Mouse (Mus musculus): ENCODE data around the gene Sema4g.
A peak's percentile ranks its signal among the peaks of the same experiment; 100 is the strongest.
"Not testable (repeated sequence)": the region's sequence is repeated elsewhere in the genome, so short reads cannot be mapped to it uniquely, and the experiment has no call there.

Gene Sema4g

DNA sequence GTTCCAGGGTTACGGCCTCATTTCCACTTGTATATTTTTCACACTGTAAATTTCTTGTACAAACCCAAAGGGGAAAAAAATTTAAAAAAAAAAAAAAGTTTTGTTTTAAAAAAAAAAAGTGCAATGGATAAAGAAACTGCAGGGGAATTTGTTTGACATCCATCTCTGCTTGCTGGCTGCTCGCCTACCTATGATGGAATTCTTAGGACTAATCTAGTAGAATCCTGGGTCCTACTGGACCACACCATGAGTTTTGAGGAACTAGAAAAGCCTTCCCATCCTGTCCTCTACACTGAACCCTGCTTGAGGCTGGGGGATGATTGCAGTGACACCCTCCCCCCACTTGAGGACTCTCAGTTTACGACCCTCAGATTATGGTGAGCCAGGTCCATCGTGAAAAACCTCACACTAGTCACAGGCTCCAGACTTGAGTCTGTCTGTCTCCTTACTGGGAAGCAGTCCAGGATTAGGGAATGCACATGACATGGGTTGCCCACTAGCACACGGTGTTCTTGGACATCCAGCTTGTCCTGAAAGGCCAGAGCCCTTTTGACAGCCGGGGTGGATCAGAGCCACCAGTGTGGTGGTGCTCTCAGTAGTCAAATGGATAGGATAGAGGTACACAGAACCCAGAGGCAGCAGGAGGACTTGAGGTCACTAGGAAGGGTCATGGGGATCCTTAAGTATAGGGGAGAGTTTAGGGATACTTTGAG, 38.2 kb downstream of the Sema4g start:
- DNase-seq: no peak

DNA sequence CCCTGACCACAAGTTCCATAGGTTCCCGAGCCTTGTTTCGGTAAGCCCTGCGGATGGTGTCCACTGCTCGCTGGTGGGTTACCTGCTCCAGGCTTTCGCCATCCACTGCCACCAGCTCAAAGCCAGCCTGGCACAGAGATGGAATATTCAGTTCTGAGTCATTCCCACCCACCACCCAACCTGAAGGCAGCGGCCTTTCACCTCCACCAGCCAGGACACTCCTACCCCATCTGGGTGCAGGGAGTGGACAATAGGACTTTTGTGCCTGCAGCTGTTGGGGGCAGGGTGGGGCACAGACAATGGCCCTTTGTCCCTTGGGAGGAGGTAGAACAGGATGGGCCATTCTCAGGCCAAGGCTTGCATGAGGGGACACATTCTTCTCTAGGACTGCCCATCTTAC, 38.9 kb downstream of the Sema4g start:
- DNase-seq: peak; percentile 82

DNA sequence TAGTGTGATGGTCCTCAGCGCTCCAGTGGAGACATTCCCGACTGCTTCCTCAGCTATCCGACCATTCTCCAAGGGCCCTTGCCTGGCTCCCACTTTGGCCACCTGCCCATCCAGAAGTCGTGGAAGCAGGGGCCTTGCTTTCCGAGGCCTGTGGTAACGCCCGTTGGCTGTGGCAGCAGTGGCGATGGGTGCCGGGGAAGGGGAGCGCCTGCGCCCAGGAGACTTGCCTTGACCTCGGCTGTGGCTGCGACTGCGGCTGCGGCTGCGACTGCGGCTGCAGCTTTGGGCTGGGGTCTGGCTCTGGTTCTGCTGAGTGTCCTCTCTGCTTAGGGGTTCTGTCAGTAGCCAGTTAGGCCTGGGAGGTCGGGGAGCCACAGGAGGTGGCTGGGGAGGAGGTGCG, 39.8 kb downstream of the Sema4g start:
- no peak for DNase-seq

DNA sequence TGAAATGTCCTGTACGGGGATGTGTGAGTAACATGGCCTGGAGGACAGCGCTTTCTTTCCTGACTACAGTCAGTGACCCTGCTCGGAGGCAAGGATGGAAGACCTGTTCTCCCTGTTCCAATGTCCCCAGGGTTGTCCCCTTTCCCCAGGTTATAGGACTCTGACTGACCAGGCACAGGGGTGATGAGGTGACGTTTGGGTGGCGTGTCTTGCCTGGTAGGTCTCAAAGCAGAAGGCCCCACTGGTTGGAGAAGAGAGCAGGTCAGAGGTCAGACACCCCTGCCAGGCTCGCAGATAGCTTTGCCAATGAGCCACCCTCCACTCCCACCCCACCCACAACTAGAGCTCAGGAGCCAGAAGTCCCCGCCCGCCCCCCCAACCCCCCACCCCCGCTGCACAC, 40.7 kb downstream of the Sema4g start:
- DNase-seq: no peak

DNA sequence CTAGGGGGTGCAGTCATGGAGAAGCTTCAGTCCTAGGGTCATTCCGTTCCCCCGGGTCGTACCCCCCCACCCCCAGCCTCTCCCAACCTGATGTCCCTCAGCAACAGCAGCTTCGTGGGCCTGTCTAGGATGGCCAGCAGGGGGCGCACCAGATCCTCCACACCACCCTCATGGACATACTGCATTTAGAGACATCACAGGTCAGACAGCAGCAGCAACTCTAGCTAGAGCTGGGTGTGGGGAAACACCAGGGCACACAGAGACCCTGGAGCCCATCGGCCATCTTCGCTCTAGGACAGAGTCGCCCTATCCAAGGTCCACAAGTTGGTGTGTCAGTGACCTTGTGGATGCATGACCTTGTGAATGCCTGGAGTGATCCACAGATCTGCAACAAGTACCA, 41.2 kb downstream of the Sema4g start:
- peak; percentile 76 for DNase-seq

DNA sequence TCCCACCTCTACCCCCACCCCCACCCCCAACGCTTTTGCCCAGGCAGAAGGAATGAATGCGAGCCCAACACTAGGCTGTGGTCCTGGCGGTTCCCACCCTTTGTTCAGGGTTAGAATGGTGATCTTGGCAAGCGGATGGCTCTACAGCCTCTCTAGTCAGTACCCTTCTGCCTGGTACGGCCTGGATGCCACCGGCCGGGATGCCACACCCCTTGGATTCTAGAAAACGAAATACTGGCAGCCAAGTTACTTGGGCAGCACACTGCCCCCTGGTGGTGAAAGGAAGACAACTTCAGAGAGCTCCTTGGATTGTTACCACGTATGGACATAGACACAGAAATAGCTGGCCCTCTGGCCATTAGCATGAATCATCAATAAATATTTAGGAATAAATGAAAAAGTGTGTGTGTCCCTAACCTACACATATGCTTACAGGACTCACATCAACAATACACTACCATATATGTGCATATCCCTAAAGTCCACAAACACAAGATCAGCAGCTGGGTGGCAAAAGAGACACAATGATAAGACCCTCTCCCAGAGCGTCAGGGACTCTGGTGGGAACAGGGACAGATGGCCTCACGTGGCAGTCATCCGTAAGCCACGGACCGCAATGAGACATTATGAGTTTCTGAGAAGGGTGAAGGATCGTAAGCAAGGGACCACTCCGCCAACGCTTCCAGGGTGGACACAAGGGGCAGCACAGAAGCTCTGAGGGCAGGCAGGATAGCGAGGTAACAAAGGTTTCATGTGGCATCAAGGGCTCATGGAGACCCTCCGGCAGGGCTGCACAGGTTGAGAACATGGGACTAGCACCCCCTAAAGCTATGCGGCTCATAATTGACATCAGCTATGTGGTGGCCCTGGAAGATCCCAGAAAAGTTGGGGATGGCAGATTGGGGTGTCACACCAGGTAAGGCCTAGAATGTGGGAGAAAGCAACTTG, 42.1 kb downstream of the Sema4g start:
- DNase-seq: peak; percentile 93

DNA sequence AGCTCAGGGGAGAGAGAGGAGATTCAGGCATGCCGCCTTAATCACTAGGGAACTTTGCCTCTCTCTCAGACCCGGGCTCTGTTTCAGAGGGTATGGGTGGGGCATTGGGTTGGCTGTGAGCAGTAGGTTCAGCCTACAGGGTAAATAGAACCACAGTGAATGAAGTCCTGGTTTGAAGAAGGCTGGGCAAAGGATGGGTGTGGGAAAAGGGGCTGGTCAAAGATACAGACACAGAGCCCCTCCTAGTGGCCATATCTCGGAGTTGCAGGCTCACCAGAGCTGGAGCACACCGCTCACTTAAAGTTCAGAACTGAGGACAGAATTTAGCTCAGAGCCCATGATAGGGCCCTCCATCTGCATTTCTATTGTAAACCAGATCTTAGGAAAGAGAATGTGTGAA, 42.9 kb downstream of the Sema4g start:
- DNase-seq: peak; percentile 83

DNA sequence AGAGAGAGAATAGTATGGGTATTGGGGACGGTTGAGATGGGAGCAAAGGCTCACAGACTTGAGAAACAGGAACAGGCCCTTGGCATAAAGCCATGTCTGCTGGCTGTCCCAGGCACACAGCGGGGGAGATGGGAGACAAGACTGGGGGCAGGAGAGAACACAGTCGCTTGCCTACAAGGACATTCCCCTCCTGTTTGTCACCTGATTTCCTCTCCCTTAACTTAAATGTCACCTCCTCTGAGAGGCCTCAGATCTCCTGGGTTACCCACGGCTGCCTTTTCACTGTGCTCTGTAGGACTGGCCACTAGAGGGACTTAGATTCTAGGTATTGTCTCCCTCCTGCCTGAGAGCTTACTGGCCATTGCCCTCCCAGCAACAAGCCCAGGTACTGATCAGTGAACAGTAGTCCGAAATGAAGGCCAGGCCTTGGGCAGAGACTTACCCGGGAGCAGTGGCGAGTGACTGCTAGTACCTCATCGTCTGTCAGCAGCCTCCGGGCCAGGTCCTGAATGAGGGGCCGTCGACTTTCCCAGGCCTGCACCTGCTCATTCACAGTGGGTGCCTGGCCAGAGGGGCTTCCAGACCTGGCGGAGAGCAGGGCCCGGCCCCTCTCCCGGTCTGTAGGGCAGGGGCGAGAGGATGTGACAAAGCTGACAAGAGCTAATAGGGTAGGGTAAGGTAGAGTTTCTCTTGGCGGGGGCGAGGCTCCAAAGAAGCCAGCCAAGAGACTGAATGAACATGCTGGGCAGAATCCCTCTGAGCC, 43.9 kb downstream of the Sema4g start:
- DNase-seq: no peak

DNA sequence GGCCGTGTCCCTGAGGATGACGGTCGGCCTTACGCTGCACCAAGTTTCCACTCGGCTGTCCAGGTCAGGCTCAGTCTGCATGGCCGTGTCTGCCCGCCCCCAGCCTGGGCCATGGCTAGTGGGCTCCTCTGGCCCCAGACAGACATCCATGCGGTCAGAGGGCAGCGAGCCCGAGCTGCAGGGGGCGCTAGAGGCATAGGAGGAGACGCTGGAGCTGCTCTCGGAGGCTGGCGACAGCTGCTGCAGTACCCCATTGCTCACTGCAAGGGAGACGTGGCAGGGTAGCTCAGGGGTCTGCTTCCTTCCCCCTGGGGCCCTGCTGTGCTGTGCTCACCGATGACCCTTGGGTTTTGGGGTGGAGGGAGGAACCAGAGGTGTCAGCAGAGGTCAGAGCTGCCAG, 48.0 kb downstream of the Sema4g start:
- peak; percentile 65 for DNase-seq

DNA sequence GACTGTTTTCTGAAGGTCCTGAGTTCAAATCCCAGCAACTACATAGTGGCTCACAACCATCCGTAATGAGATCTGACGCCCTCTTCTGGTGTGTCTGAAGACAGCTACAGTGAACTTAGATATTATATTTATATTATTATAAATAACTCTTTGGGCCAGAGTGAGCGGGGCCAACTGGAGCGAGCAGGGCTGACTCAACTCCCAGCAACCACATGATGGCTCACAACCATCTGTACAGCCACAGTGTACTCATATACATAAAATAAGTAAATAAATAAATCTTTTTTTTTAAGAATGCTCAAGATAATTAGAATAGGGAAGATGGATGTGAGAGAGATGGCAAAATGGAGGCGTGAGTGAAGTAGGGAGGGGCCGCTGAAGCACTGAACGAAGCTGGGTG, 49.3 kb downstream of the Sema4g start:
- DNase-seq: not testable (repeated sequence)

DNA sequence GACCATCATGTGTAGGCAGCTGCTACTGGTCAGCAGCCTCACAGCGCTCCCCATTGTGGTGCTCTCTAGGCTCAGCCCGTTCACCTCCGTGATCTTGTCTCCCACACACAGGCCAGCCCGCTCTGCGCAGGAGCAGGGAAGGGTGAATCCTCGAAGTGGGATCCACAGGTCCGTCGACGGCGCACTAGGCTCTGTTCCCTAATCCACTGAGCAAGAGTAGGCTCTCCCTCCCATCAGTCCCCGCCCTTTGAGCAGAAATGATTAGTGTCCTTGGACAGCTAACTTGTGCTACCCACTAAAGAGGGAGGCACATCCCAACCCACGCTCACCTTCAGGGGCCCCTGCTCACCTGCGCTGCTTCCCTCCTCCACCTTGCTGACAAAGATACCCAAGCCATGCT, 51.3 kb downstream of the Sema4g start:
- DNase-seq: no peak

DNA sequence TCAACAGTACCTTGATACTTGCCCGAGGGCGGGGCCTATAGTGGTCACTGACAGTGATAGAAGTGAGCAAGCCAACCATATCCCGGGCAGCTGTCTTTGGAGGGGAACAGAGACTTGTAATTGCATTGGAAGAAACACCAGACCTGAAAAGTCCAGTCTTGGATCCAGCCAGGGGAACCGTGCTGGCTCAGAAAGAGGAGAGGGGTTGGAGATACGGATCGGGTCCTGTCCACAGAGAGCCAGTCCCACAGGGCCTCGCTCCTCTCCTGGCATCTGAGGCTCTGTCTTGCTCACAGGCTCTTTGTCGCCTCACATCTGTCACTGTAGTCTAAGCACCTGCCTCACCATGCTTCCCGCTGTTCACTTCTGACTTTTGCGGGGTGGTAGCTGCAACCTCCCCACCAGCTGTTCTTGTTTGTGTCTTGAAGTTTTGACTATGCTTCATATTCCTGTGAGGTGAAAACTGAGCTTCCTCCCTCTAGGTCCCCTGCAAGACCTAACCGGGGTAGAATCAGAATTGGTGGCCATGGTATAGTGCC, 55.6 kb downstream of the Sema4g start:
- no peak for DNase-seq

DNA sequence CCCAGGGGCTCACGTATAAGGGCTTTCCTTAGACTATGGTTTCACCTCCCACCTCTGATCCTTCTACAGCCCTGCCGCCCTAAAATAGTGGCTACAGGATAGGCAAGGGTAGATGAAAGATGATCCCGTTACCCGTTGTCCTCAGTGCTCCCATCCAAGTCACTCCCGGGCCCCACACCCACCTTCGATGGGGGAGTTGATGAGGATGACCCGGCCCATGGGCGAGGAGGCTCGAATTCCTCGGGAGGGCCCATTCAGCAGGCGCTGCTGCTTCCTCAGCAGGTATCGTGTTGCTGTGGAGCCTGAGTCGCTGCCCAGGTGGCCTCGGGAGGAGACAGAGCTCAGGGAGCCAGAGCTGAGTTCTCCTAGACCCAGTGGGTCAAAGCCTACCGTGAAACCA, 56.3 kb downstream of the Sema4g start:
- no peak for DNase-seq

DNA sequence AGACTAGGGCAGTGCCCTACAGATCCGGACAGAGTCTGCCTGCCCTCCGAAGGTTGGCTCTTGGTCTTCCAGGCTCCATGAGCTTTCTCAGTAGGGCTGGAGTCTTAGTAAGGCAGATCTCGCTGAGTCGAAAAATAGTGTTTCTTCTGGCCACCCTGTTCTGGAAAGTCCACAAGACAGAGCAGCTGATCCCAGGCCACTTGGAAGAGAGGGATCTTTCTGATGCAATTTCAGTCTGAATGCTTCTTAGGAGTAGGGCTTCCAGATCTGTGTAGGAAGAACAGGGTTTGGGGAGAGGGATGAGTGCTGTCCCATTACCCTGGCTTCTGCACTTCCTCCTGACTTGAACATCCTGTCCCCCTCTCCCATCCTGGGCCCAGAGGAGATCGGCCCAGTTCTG, 56.8 kb downstream of the Sema4g start, which contains the start of gene Pdzd7:
Gene Pdzd7, minus strand, starts transcription at position 67 of the 400 bp plus-strand sequence.
- no peak for DNase-seq

DNA sequence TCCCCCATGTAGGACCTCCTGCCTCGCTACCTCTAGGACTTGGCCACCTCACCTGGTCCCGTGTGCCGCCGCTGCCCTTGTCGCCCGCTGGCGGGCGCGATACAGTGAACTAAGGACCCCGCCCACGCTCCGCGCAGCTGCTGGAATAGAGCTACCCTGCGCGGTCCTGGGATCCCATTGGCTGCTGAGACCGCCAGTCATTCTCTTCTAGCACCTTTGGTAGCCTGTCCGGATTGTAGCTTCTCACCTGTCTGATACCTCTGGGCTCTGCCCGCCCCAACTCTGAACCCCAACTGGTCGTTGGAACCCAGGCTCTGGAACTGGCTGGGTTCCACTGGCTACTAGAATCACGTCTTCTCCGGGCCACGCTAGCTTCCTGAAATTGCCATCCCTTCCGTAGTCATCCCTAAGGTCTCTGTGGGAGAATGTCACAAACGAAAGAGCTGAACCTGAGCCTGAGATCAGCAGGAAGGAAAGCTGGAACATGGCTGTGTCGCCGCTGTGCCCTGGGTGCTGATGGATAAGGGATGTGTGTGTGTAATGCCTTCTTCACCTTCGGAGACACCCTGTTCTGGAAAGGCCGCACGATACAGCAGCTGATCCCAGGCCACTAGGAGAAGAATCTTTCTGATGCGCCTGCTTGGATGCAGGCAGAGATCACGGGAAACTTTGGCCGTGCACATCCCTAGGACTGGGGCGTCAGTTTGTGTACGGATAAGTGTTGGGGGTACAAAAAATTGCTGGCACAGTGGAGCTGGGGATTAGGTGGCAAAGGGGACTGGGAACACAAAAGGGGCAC, 57.8 kb downstream of the Sema4g start:
- peak; percentile 89 for DNase-seq

DNA sequence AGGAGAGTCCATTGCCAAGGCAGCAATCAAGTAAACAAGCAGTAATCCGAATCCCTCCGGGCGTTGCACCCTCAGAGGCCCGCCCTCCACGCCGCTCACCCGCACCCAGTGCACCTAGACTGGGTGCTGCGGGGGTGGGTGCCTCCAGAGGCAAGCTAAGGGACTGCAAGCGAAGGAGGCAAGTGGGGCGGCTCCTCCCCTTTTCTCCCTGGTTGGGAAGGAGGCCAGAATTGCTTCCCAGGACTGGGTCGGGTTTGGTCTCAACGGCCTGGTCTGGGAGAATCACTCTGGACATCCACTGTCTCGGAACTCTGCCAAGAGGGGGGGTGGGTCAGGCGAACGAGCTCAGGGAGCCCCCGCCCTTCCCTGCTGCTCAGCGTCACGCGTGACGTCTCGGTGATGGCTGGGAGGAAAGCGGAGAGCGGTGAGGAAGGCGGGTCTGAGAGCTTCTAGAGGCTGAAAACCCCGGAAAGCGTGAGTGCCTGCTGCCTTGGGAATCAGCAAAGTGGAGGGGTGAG, 58.6 kb downstream of the Sema4g start, which contains the start of gene Sfxn3:
Gene Sfxn3, plus strand, starts transcription at position 87 of the 518 bp plus-strand sequence.
- DNase-seq: peak; percentile 95

DNA sequence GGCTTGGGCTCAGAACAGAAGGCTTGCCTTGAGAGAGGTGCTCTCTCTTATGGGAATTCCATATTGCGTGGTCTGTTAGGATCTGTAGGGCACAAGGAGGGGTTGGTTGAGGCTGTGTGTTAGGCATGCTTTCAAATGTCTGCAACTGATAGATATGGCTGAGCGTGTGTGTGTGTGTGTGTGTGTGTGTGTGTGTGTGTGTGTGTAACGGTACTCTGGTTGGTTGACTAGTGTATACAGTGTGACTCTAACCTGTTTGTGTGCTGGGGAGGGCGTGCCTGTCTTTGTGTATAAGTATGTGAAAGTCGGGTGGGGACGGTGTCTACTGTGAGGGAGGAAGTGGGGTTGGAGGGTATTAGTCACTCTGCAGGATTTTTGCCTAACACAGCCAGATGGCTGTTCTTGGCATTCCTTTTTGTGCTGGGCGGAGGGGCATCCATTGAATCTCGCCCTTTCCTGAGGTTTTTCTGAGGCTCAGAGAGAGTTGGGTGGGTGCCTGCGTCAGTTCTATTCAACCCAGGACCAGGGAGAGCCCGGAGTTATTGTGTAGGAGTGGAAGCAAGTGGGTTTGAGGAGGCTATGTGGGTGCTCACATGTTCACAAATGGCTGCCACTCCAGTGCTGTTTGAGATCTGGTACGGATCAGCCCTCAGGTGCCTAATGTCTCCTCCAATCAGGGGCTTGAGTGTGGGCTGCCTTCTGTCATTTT, 59.2 kb downstream of the Sema4g start:
- no peak for DNase-seq

DNA sequence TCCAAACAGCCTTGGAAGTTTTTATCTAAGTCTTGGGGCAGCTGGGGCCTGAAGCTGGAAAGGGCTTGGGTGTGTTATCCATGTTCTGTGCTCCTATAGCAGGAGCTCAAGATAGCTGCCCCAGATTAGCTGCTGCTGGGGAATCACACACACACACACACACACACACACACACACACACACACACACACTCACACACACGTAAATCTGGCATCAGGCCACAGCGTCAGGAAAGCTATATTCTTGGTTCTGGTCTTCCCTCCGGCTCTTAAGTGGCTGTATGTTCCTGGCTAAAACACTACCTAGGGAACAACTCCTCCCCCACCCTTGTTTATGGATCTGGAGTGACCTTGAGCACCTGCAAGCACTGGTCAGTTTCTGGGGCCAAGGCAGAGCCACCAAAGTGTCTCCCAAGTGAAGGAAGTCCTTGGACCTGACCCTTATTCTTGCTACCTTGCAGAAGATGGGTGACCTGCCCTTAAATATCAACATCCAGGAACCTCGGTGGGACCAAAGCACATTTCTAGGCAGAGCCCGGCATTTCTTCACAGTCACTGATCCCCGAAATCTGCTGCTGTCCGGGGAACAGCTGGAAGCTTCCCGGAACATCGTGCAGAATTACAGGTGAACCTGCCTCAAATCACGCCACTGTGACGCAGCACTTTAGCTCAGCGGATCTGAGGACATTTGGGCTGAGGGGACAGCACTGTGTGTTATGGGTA, 59.9 kb downstream of the Sema4g start:
- no peak for DNase-seq

DNA sequence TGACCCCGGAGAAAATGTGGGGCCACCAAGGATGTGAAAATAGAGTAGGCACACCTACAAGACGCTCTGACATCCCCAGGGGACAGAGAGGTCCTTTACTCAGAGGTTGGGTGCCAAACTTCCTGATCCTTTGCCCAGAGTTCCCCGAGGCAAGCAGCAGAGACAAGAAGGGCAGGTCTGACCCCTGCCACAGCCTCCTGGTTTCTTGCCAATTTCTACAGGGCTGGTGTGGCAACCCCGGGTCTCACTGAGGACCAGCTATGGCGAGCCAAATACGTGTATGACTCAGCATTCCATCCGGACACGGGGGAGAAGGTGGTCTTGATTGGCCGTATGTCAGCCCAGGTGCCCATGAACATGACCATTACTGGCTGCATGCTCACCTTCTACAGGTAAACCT, 60.6 kb downstream of the Sema4g start:
- no peak for DNase-seq

Measured in retina, postnatal 1 day (tissue).